In genomic region chr14:31323849-31324792, GRCm38 (mm10) we compare ENCODE assay signal across 8 mouse cellular contexts. TPM values are rescaled to one million over a fixed set of nuclear protein-coding genes. Genes with fewer than 3 reads are reported as not detected.
A peak's percentile ranks its signal among the peaks of the same experiment; 100 is the strongest.
DNase-seq lines count a peak whose midpoint lies in the region; ATAC-seq lines count a peak whose summit lies in the region.

Dnah1 (minus strand) TSS chr14:31323896.

- no peak within 1 kb of the TSS for H3K27ac ChIP-seq in forebrain, embryonic 12.5 days
- no peak within 1 kb of the TSS for H3K27ac ChIP-seq in limb, embryonic 11.5 days (replicated peaks; ENCODE audit: low read depth, low read length)
- peak within 1 kb of the TSS; percentile 64 for H3K27ac ChIP-seq in midbrain, embryonic 10.5 days (replicated peaks)

- WGBS in forebrain, embryonic 12.5 days, result 30% methylated on average over 28 of the region's 28 CpGs
- WGBS in limb, embryonic 11.5 days, result 33% methylated on average over 28 of the region's 28 CpGs
- 29% methylated on average over 28 of the region's 28 CpGs for WGBS in midbrain, embryonic 10.5 days

- peak; percentile 84 for ATAC-seq in CD4-positive, CD25-positive, alpha-beta regulatory T cell, adult 4 months
- no peak for ATAC-seq in forebrain, embryonic 12.5 days (ENCODE audit: low FRiP score)
- ATAC-seq in hematopoietic stem cell, adult 5-6 weeks (replicated peaks in 1 of 2; ENCODE audit: insufficient read depth in 1 of 2, low FRiP score in 2 of 2, low TSS enrichment in 1 of 2, low read depth in 1 of 2, poor library complexity in 2 of 2, severe bottlenecking in 2 of 2), result peak; percentile 79 to 86
- ATAC-seq in limb, embryonic 11.5 days (ENCODE audit: insufficient number of reproducible peaks, low FRiP score, low TSS enrichment, low read depth), result peak; percentile 64; the same call in 1 of the 2 replicates

- H3K4me3 ChIP-seq in forebrain, embryonic 12.5 days (replicated peaks), result peak within 1 kb of the TSS; percentile 29
- H3K4me3 ChIP-seq in limb, embryonic 11.5 days (ENCODE audit: low read depth, low read length), result peak within 1 kb of the TSS; percentile 25
- H3K4me3 ChIP-seq in midbrain, embryonic 10.5 days, result peak within 1 kb of the TSS; percentile 50

- peaks cover 9% of the 10 kb centered on the region for H3K4me1 ChIP-seq in forebrain, embryonic 12.5 days
- H3K4me1 ChIP-seq in limb, embryonic 11.5 days (ENCODE audit: control insufficient read depth, insufficient read depth, low read length), result no peaks in the 10 kb centered on the region
- H3K4me1 ChIP-seq in midbrain, embryonic 10.5 days, result peaks cover 10% of the 10 kb centered on the region

- peak within 1 kb of the TSS; percentile 49 for H3K4me2 ChIP-seq in forebrain, embryonic 12.5 days
- H3K4me2 ChIP-seq in limb, embryonic 11.5 days (ENCODE audit: low read depth, severe bottlenecking), result peak within 1 kb of the TSS; percentile 40

- no peaks in the 10 kb centered on the region for H3K9me3 ChIP-seq in forebrain, embryonic 12.5 days
- no peaks in the 10 kb centered on the region for H3K9me3 ChIP-seq in limb, embryonic 11.5 days (ENCODE audit: control insufficient read depth, low read length)
- no peaks in the 10 kb centered on the region for H3K9me3 ChIP-seq in midbrain, embryonic 10.5 days (replicated peaks)

- H3K9ac ChIP-seq in forebrain, embryonic 12.5 days, result peak within 1 kb of the TSS; percentile 33; the same call in 1 of the 2 replicates
- peak within 1 kb of the TSS; percentile 28; the same call in 1 of the 2 replicates for H3K9ac ChIP-seq in limb, embryonic 11.5 days (ENCODE audit: low read length)

- H3K27me3 ChIP-seq in forebrain, embryonic 12.5 days, result 0 out of 2 replicates have a peak, but pooled peaks cover 9% of the 10 kb centered on the region
- H3K27me3 ChIP-seq in limb, embryonic 11.5 days (ENCODE audit: control insufficient read depth, insufficient read depth, low read length), result no peaks in the 10 kb centered on the region
- H3K27me3 ChIP-seq in midbrain, embryonic 10.5 days (ENCODE audit: low read depth, poor library complexity, severe bottlenecking), result no peaks in the 10 kb centered on the region

- DNase-seq in adrenal gland, adult 2 months, result peak; percentile 66
- peak; percentile 64 for DNase-seq in limb, embryonic 11.5 days (ENCODE audit: low spot score)
- DNase-seq in midbrain, embryonic 10.5 days (ENCODE audit: low spot score), result peak; percentile 54
- peak; percentile 44 to 79 for DNase-seq in spleen, postnatal 10 days (ENCODE audit: low spot score in 2 of 2)
- DNase-seq in cerebellum, postnatal 14 days, result no peak

- H3K36me3 ChIP-seq in forebrain, embryonic 12.5 days (replicated peaks), result no peaks in the 10 kb centered on the region
- no peaks in the 10 kb centered on the region for H3K36me3 ChIP-seq in limb, embryonic 11.5 days (ENCODE audit: control insufficient read depth, insufficient read depth, low read length)
- no peaks in the 10 kb centered on the region for H3K36me3 ChIP-seq in midbrain, embryonic 10.5 days

RNA-seq across cellular contexts. Expression of gene Dnah1, which starts in this region (rescaled TPM):
- polyA plus RNA-seq in CD4-positive, CD25-positive, alpha-beta regulatory T cell, adult 4 months (2017; shearing (Covaris generic)), result under 1 TPM in 1 of 2 experiments, not detected in 1; 0.06 TPM
- total RNA-seq in adrenal gland, adult 2 months (2021), result 1 to 10 TPM; 1.7 to 2.1 TPM
- 0.71 and 1.3 TPM in 2 replicates for polyA plus RNA-seq in adrenal gland, adult 2 months (2012; rRNA removed)
- 7.3 and 8.0 TPM in 2 replicates for polyA plus RNA-seq in forebrain, embryonic 12.5 days (2016; fragmentation: Nextera tagmentation; extraction: Ambion mirVana)
- 1.1 and 1.9 TPM in 2 replicates for total RNA-seq in hematopoietic stem cell, adult 5-6 weeks (2017)
- polyA plus RNA-seq in limb, embryonic 11.5 days (2014; fragmentation: Nextera tagmentation; extraction: Ambion mirVana), result 9.1 and 9.4 TPM in 2 replicates
- polyA plus RNA-seq in midbrain, embryonic 10.5 days (2016; fragmentation: Nextera tagmentation; extraction: Ambion mirVana), result 7.4 and 7.7 TPM in 2 replicates

Comparison
In these comparisons a context has a peak if more than half of its experiments do, and no peak if none do; other contexts are left out.
1. Peak in ATAC-seq in CD4-positive, CD25-positive, alpha-beta regulatory T cell, adult 4 months; RNA of the gene not detected or under 1 TPM.
2. DNase-seq: peak in adrenal gland, adult 2 months (single experiment), limb, embryonic 11.5 days (single experiment), midbrain, embryonic 10.5 days (single experiment) and spleen, postnatal 10 days (2 of 2); none in cerebellum, postnatal 14 days (0 of 2).
3. Peak in every context shown above with its lines, with median percentiles within 50 percentile points of each other: H3K4me3 ChIP-seq.